Mouse (Mus musculus) midbrain, embryonic 14.5 days (tissue): ENCODE data around the gene Clcf1. TPM values are rescaled to one million over a fixed set of nuclear protein-coding genes. Genes with fewer than 3 reads are reported as not detected.

Experiments used
- ATAC-seq: fragments of 200-750 bp; cut with Nextera tagmentation; 2 replicates; pipeline ENCODE4 v1.8.0; 2017; ENCODE audit warnings: moderate number of reproducible peaks, moderate library complexity; ENCODE audit not compliant: low FRiP score, low TSS enrichment
- DNase-seq: peaks from one replicate; pipeline ENCODE4 v3.0.0-alpha.2; 2015
- H3K27ac ChIP-seq: fragments of 300-500 bp; sonication (generic); replicated peaks from 2 replicates; pipeline ENCODE4 v1.5.1; 2014; ENCODE audit warnings: mild to moderate bottlenecking, low read depth, low read length, moderate library complexity
- H3K27me3 ChIP-seq: fragments of 300-500 bp; sonication (generic); 2 replicates; pipeline ENCODE4 v1.6.1; 2014; ENCODE audit warnings: low read length, control low read depth, mixed read lengths; ENCODE audit not compliant: control insufficient read depth, insufficient read depth
- H3K36me3 ChIP-seq: fragments of 300-500 bp; sonication (generic); 2 replicates; pipeline ENCODE4 v1.6.1; 2014; ENCODE audit warnings: low read length, control low read depth; ENCODE audit not compliant: control insufficient read depth, insufficient read depth
- H3K4me1 ChIP-seq: fragments of 300-500 bp; sonication (generic); 2 replicates; pipeline ENCODE4 v1.6.1; 2014; ENCODE audit warnings: mild to moderate bottlenecking, antibody characterized with exemption, low read length, control low read depth; ENCODE audit not compliant: control insufficient read depth, insufficient read depth
- H3K4me2 ChIP-seq: fragments of 300-500 bp; sonication (generic); 2 replicates; pipeline ENCODE4 v1.6.1; 2014; ENCODE audit warnings: mild to moderate bottlenecking, low read length, moderate library complexity
- H3K4me3 ChIP-seq: fragments of 300-500 bp; sonication (generic); replicated peaks from 2 replicates; pipeline ENCODE4 v1.5.1; 2014; ENCODE audit warnings: low read depth, low read length
- H3K9ac ChIP-seq: fragments of 300-500 bp; sonication (generic); replicated peaks from 2 replicates; pipeline ENCODE4 v1.6.1; 2014; ENCODE audit warnings: mild to moderate bottlenecking, low read length, moderate library complexity
- H3K9me3 ChIP-seq: fragments of 300-500 bp; sonication (generic); 2 replicates; pipeline ENCODE4 v1.6.1; 2016; ENCODE audit warnings: low read length, control low read depth, mixed read lengths; ENCODE audit not compliant: control insufficient read depth
- WGBS: fragments of 180-500 bp; shearing (Covaris S2); extraction: QIAGEN DNeasy Blood & Tissue Kit; methylation state at CpG from one replicate; pipeline ENCODE4 v1.1.7; 2014; 5-methylcytosine and 5-hydroxymethylcytosine counted together
- polyA plus RNA-seq: library from polyadenylated mRNA; unstranded; fragments of >200 nt; fragmentation: Nextera tagmentation; extraction: Ambion mirVana; gene quantifications from 2 replicates; pipeline ENCODE4 v1.2.1, GENCODE M21; 2014

The Clcf1 gene
- polyA plus RNA-seq, 1 experiment from 2014 or later, result 0.46 TPM

GRCm38 (mm10) chr19:4196548-4196947, 17.5 kb upstream of the Clcf1 start:
- H3K9ac ChIP-seq, result no peak overlapping the region
- peaks cover 50% of the 10 kb centered on the region for H3K36me3 ChIP-seq
- H3K27ac ChIP-seq, result no peak overlapping the region
- H3K4me3 ChIP-seq, result no peak overlapping the region
- H3K9me3 ChIP-seq, result no peaks in the 10 kb centered on the region
- WGBS, result 69% methylated on average over 5 of the region's 5 CpGs
- no peaks in the 10 kb centered on the region for H3K27me3 ChIP-seq
- peaks cover 22% of the 10 kb centered on the region for H3K4me1 ChIP-seq
- no peak overlapping the region for H3K4me2 ChIP-seq
- ATAC-seq (no peak), DNase-seq (no peak)

DNA sequence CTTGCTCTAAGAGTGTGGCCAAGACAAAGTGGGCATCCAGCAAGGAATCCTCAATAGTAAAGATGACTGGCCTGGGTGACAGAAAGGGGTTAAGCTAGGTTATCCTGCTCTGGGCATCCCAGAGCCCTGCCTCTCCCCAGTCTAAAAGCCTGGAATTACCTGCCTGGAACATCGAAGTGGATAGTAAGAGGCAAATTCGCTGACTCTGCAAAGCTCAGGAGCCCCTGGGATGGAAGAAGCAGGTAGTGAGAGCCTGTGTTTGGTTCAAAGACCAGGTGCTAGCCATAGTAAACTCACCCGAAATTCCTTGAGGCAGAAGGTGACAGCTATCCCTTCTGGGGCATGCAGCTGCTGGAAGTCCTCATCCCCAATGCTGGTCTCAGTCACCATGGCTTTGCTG, 16.9 kb upstream of the Clcf1 start:
- Histone ChIP-seq H3K27me3 (no peaks in the 10 kb centered on the region), H3K9ac (no peak overlapping the region), H3K4me2 (no peak overlapping the region), H3K9me3 (no peaks in the 10 kb centered on the region), H3K36me3 (peaks cover 50% of the 10 kb centered on the region), H3K4me3 (no peak overlapping the region), H3K4me1 (peaks cover 26% of the 10 kb centered on the region), H3K27ac (no peak overlapping the region)
- ATAC-seq, result no peak
- no peak for DNase-seq
- WGBS, result 74% methylated on average over 3 of the region's 3 CpGs

DNA sequence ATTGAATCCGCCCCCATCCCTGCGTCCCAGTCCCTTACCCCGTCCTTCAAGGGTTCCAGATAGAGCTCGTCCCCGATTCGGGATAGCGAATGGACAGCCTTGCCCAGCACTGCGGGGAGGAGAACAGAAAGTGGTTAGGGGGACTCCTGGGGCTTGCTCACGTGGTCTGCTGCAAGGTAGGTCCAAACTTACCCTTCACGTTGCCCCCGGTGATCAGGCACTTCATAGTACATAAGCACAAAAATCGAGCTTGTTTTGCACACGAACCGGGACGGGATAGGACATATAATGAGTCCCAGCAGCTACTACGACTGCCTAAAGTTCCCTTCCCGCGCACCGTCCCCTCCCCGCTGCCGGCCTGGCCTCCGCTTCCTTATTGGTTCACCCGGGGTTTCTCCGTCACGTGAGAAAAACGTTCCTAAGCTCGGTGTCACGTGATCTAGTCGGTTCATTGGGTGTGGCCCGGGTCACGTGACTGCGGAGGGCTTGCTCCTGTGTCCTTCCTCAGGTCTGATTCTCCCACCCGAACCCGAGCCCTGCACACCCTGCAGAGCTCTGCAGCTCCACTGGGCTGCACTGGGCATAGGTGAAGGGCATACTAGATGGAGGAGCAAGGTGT, 12.6 kb upstream of the Clcf1 start, which contains the start of gene Rad9a:
TSS of gene Rad9a (minus strand) at position 372 of the 619 bp plus-strand sequence.
- 0% methylated on average over 34 of the region's 34 CpGs for WGBS
- Histone ChIP-seq H3K4me2 (peak within 1 kb of the TSS; percentile 87), H3K27ac (no peak within 1 kb of the TSS; the same call in 1 of the 2 replicates), H3K9ac (peak within 1 kb of the TSS; percentile 66), H3K36me3 (peaks cover 16% of the 10 kb centered on the region), H3K4me3 (peak within 1 kb of the TSS; percentile 57), H3K9me3 (no peaks in the 10 kb centered on the region), H3K4me1 (peaks cover 19% of the 10 kb centered on the region), H3K27me3 (no peaks in the 10 kb centered on the region)
- ATAC-seq (peak; percentile 87), DNase-seq (peak; percentile 98)

DNA sequence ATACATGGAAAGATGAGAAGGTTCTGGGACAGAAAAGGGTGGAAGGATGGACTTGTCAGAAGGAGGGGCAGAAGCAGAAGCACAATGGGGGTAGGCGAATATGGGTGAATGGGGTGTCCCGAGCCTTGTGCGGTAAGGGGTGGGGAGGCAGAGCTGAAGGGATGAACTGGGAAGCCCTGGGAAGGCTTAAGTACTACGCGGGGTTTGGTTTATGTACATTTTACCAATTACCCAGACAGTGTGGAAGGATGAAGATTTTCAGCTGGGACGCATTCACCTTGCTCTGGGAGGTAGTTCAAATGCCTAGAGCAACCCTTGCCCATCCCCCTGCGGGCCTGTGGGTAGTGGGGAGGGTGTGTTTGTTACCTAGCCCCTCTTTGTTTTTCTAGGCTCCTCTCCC, 11.9 kb upstream of the Clcf1 start:
- WGBS, result 33% methylated on average over 7 of the region's 7 CpGs
- ATAC-seq, result no peak
- Histone ChIP-seq H3K4me1 (peaks cover 19% of the 10 kb centered on the region), H3K36me3 (peaks cover 9% of the 10 kb centered on the region), H3K27ac (no peak overlapping the region), H3K9me3 (no peaks in the 10 kb centered on the region), H3K9ac (peak overlapping the region; percentile 66), H3K4me3 (peak overlapping the region; percentile 57), H3K4me2 (peak overlapping the region; percentile 87), H3K27me3 (no peaks in the 10 kb centered on the region)
- no peak for DNase-seq

GRCm38 (mm10) chr19:4203148-4203547, 10.9 kb upstream of the Clcf1 start:
- Histone ChIP-seq H3K4me1 (peaks cover 19% of the 10 kb centered on the region), H3K9ac (no peak overlapping the region), H3K4me3 (no peak overlapping the region), H3K9me3 (no peaks in the 10 kb centered on the region), H3K27me3 (no peaks in the 10 kb centered on the region), H3K27ac (no peak overlapping the region), H3K4me2 (no peak overlapping the region), H3K36me3 (0 out of 2 replicates have a peak, but pooled peaks cover 4% of the 10 kb centered on the region)
- no peak for ATAC-seq
- 73% methylated on average over 3 of the region's 3 CpGs for WGBS
- no peak for DNase-seq

DNA sequence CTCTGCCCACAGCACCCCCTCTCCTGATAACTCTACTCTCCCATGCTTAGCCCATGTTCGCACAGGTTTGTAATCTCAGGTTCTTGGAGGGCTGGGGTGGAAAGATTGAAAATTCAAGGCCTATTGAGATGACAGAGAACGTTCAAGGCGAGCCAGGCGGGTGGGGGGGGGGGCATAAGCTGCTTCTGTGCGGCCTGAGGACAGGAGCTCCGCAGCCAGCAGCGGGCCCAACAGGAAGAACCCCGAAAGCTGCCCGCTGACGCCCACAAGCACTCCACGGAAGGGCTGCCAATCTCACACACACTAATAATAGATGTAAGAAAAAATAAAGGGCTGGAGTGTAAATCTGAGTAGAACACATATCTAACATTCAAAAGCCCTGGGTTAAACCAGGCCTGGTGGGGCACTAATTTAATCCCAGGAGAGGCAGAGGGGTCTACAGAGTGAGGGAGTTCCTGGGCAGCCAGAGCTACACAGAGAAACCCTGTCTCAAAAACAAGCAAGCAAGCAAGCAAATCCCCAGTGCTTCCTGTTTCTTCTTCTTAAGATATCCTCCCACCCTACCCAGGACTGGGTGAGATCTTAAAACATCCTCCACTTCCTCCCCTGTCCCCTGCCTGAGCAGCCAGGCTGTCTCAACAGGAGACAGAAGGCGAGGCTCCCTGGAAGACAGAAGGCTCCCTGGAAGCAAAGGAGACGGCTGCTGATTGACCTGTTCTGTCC, 10.3 kb upstream of the Clcf1 start:
- Histone ChIP-seq H3K36me3 (0 out of 2 replicates have a peak, but pooled peaks cover under 1% of the 10 kb centered on the region), H3K9ac (no peak overlapping the region), H3K4me1 (peaks cover 19% of the 10 kb centered on the region), H3K9me3 (no peaks in the 10 kb centered on the region), H3K4me2 (no peak overlapping the region), H3K27ac (no peak overlapping the region), H3K4me3 (no peak overlapping the region), H3K27me3 (no peaks in the 10 kb centered on the region)
- ATAC-seq, result no peak
- no peak for DNase-seq
- WGBS, result 63% methylated on average over 13 of the region's 13 CpGs

- no peak overlapping the region for H3K4me3 ChIP-seq
- H3K9ac ChIP-seq, result no peak overlapping the region
- H3K27ac ChIP-seq, result no peak overlapping the region
- WGBS, result 52% methylated on average over 4 of the region's 4 CpGs
- no peaks in the 10 kb centered on the region for H3K9me3 ChIP-seq
- no peak overlapping the region for H3K4me2 ChIP-seq
- H3K27me3 ChIP-seq, result no peaks in the 10 kb centered on the region
- peaks cover 19% of the 10 kb centered on the region for H3K4me1 ChIP-seq
- ATAC-seq (no peak), DNase-seq (no peak)
- no peaks in the 10 kb centered on the region for H3K36me3 ChIP-seq
These were observed 9.1 kb upstream of the Clcf1 start for GRCm38 (mm10) chr19:4204889-4205288.

- 0% methylated on average over 2 of the region's 2 CpGs for WGBS
- DNase-seq (peak; percentile 76), ATAC-seq (no peak)
- Histone ChIP-seq H3K9ac (no peak overlapping the region), H3K36me3 (no peaks in the 10 kb centered on the region), H3K27me3 (0 out of 2 replicates have a peak, but pooled peaks cover 2% of the 10 kb centered on the region), H3K4me1 (peaks cover 6% of the 10 kb centered on the region), H3K27ac (no peak overlapping the region), H3K4me2 (no peak overlapping the region), H3K4me3 (no peak overlapping the region), H3K9me3 (no peaks in the 10 kb centered on the region)
These were observed 7.1 kb upstream of the Clcf1 start for GRCm38 (mm10) chr19:4206971-4207370.

DNA sequence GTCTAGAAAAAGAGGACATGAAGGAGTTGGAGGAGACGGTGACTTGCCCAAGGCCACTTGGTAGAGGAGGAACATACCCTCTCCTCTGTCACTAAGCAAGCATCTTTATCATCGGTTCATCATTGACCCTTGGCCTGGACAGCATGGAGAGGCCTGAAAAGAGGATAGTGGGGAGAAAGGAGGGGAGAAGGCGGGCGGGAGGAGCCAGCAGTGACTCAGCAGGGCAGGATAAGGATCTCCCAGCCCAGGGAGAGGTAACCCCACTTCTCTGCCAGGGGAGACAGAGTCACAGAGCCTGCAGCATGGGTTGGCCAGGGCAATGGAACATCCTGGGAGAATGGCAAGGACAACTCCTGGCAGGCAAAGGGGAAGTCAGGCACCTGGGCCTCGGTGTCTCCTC, 5.5 kb upstream of the Clcf1 start:
- Histone ChIP-seq H3K36me3 (no peaks in the 10 kb centered on the region), H3K4me1 (0 out of 2 replicates have a peak, but pooled peaks cover 1% of the 10 kb centered on the region), H3K27ac (no peak overlapping the region), H3K4me3 (no peak overlapping the region), H3K9me3 (no peaks in the 10 kb centered on the region), H3K4me2 (no peak overlapping the region), H3K9ac (no peak overlapping the region), H3K27me3 (peaks cover 12% of the 10 kb centered on the region)
- ATAC-seq (no peak), DNase-seq (no peak)
- 82% methylated on average over 5 of the region's 5 CpGs for WGBS
